Mouse (Mus musculus): ENCODE measurements around the gene Vps29. TPM values are rescaled to one million over a fixed set of nuclear protein-coding genes. Genes with fewer than 3 reads are reported as not detected.
"Not testable (repeated sequence)": the region's sequence is repeated elsewhere in the genome, so short reads cannot be mapped to it uniquely, and the experiment has no call there.

Gene Vps29
- 101 and 111 TPM in 2 replicates for polyA plus RNA-seq (2012; ENCODE audit: insufficient read depth, insufficient read length, missing spikeins)

DNA sequence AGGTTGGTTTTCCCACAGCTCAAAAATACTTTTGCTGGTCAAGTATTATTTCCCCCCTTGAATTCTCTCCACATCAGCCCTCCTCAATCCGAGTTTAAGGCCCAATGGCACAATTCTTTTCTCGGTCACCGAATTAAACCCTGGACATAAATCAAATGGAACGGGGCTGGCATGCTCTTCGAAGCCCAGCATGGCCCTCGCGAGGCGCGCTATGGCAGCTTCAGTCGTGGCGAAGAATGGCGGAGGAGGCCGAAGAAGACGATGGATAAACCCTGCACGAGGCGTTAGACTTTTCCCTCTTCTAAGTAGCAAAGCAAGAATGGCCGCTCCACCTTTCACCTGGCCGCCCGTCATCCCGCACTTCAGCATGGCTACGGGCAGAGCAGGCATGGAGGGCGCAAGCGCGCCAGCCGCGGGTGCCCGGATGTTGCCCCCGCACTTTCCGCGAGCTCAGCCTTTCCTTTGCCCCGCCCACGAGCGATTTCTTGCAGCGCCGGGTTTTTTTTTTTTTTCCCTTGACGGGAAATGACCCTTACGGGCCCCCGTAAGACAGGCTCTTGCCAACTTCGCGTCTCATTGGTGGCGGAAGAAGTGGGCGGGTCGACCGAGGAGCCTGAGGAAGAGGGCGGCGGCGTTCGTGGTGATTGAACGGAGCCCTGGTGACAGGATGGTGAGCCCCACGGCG lies at the start of gene Vps29, which contains the start of gene Rad9b:
Gene Vps29 (plus strand): TSS at position 563 of the 685 bp plus-strand sequence.
Gene Rad9b (minus strand): TSS at position 427 of the 685 bp plus-strand sequence.
- Histone ChIP-seq H3K4me1 (ENCODE audit: control insufficient read depth, insufficient read depth, insufficient read length, low read length) (peaks cover 2% of the 10 kb centered on the region; the same call in 1 of the 2 replicates), H3K27ac (replicated peaks; ENCODE audit: low read depth, low read length) (peak within 1 kb of the TSS; percentile 73), H3K4me3 (ENCODE audit: insufficient read depth, low read depth, low read length) (peak within 1 kb of the TSS; percentile 83)

- no peak overlapping the region for H3K4me3 ChIP-seq (ENCODE audit: insufficient read depth, low read depth, low read length)
- peaks cover 39% of the 10 kb centered on the region for H3K4me1 ChIP-seq (ENCODE audit: control insufficient read depth, insufficient read depth, insufficient read length, low read length)
- H3K27ac ChIP-seq (replicated peaks; ENCODE audit: low read depth, low read length), result no peak overlapping the region; the same call in 1 of the 2 replicates
Measured at GRCm38 (mm10) chr5:122304541-122304940, 49.6 kb upstream of the Vps29 start.

DNA sequence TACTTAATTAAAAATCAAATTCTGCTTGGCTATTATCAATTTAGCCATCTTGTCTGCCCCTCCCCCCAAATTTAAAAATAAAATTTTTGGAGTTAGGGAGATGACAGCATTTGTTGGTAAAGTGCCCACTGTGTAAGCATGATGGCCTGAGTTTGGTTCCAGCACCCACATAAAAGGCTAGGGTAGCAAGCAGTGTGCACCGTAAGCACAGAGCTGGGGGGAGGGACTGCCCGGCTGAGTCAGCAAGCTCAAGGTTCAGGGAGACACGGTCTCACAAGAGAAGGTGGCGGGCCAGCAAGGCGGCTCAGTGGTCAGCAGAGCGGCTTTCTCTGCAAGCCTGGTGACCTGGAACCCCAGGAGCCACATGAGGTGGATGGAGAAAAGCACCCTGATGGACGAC lies 48.7 kb upstream of the Vps29 start:
- no peak overlapping the region for H3K27ac ChIP-seq (replicated peaks; ENCODE audit: low read depth, low read length)
- peaks cover 36% of the 10 kb centered on the region for H3K4me1 ChIP-seq (ENCODE audit: control insufficient read depth, insufficient read depth, insufficient read length, low read length)
- H3K4me3 ChIP-seq (ENCODE audit: insufficient read depth, low read depth, low read length), result no peak overlapping the region

- Histone ChIP-seq H3K27ac (replicated peaks; ENCODE audit: low read depth, low read length) (no peak overlapping the region), H3K4me1 (ENCODE audit: control insufficient read depth, insufficient read depth, insufficient read length, low read length) (peaks cover 35% of the 10 kb centered on the region), H3K4me3 (ENCODE audit: insufficient read depth, low read depth, low read length) (no peak overlapping the region)
Measured at GRCm38 (mm10) chr5:122306536-122306935, 47.6 kb upstream of the Vps29 start.

- H3K27ac ChIP-seq (replicated peaks; ENCODE audit: low read depth, low read length), result no peak overlapping the region
- H3K4me3 ChIP-seq (ENCODE audit: insufficient read depth, low read depth, low read length), result no peak overlapping the region
- peaks cover 6% of the 10 kb centered on the region; the same call in 1 of the 2 replicates for H3K4me1 ChIP-seq (ENCODE audit: control insufficient read depth, insufficient read depth, insufficient read length, low read length)
Measured at GRCm38 (mm10) chr5:122310699-122311098, 43.5 kb upstream of the Vps29 start.

- Histone ChIP-seq H3K4me3 (ENCODE audit: insufficient read depth, low read depth, low read length) (no peak overlapping the region), H3K27ac (replicated peaks; ENCODE audit: low read depth, low read length) (no peak overlapping the region), H3K4me1 (ENCODE audit: control insufficient read depth, insufficient read depth, insufficient read length, low read length) (0 out of 2 replicates have a peak, but pooled peaks cover 4% of the 10 kb centered on the region)
Measured at GRCm38 (mm10) chr5:122311692-122312091, 42.5 kb upstream of the Vps29 start.

DNA sequence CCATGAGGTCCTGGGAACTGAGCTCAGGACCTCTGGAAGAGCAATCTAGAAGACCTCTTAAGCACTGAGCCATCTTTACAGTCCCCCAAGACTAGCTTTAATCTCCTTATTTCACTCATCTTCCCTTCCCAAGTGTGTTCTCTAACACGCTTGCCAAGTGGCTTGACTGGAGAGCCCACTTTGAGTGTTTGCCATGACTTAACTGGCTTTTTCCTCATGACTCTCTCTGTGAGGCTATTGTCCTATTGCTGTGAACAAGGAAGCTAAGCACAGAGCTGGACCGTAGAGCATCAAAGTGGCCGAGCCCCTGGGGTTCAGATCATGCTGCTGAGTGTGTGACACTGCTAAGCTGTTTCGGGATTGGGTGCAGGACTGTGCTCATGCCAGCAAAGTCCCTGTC lies 41.8 kb upstream of the Vps29 start:
- H3K27ac ChIP-seq (replicated peaks; ENCODE audit: low read depth, low read length), result no peak overlapping the region
- H3K4me1 ChIP-seq (ENCODE audit: control insufficient read depth, insufficient read depth, insufficient read length, low read length), result peaks cover 4% of the 10 kb centered on the region; the same call in 1 of the 2 replicates
- no peak overlapping the region for H3K4me3 ChIP-seq (ENCODE audit: insufficient read depth, low read depth, low read length)

GRCm38 (mm10) chr5:122312942-122313684 lies 41.1 kb upstream of the Vps29 start:
- Histone ChIP-seq H3K27ac (replicated peaks; ENCODE audit: low read depth, low read length) (no peak overlapping the region), H3K4me1 (ENCODE audit: control insufficient read depth, insufficient read depth, insufficient read length, low read length) (peaks cover 7% of the 10 kb centered on the region; the same call in 1 of the 2 replicates), H3K4me3 (ENCODE audit: insufficient read depth, low read depth, low read length) (no peak overlapping the region)

GRCm38 (mm10) chr5:122314966-122315667 lies 39.1 kb upstream of the Vps29 start:
- Histone ChIP-seq H3K4me1 (ENCODE audit: control insufficient read depth, insufficient read depth, insufficient read length, low read length) (peaks cover 14% of the 10 kb centered on the region), H3K4me3 (ENCODE audit: insufficient read depth, low read depth, low read length) (no peak overlapping the region), H3K27ac (replicated peaks; ENCODE audit: low read depth, low read length) (peak overlapping the region; percentile 22)

DNA sequence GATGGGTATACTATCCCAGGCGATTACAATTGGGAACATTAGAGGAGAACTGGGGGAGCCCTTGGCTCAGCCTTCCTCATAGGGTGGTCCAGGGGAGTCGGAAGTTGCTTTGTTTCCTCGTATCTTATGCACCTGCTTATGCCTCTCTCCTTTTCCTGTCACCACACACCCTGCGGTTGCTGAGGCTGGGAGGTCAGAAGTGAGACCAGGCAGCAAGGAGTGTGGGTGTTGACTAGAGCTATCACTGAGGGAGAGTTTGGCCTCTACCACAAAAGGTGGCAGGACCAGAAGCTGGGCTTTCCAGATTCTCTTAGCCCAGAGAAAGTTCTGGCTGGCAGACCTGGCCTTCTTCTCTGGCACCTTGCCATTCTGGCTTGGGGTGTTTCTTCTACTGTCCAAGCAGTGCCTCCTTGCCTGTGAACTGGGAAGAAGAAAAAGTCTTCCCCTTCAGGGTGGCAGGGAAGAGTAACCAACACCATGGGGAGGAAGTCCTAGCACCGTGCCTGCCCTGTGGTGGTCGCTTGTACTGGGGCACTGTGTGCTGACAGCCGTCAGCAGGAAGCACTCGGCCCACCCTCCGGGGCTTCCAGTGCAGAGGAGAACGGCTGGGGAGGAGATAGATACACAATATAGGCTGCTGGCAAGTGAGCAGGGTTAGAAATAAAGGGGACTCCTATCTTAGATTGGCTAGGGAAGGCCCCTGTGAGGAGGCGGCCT lies 36.7 kb upstream of the Vps29 start:
- Histone ChIP-seq H3K27ac (replicated peaks; ENCODE audit: low read depth, low read length) (no peak overlapping the region), H3K4me3 (ENCODE audit: insufficient read depth, low read depth, low read length) (no peak overlapping the region), H3K4me1 (ENCODE audit: control insufficient read depth, insufficient read depth, insufficient read length, low read length) (peaks cover 21% of the 10 kb centered on the region)

DNA sequence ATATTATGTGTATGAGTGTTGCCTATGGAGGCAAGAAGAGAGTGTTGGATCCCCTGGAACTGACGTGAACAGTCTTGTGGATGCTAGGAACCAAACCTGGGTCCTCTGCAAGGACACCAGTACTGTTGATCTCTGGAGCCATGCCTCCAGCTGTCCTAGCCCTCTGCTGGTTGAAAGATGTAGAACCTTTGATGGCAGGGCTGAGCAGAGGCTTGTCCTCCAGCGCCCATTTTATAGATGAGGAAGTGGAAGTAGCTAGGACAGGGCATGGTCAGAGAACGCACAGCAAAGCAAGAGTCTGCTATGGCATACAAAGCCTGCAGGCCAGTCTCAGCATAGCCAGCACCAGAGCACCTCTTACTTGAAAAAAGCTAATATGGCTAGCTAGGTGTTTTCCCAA lies 36.1 kb upstream of the Vps29 start:
- Histone ChIP-seq H3K4me1 (ENCODE audit: control insufficient read depth, insufficient read depth, insufficient read length, low read length) (peaks cover 21% of the 10 kb centered on the region), H3K4me3 (ENCODE audit: insufficient read depth, low read depth, low read length) (no peak overlapping the region), H3K27ac (replicated peaks; ENCODE audit: low read depth, low read length) (no peak overlapping the region)

- peaks cover 21% of the 10 kb centered on the region for H3K4me1 ChIP-seq (ENCODE audit: control insufficient read depth, insufficient read depth, insufficient read length, low read length)
- H3K27ac ChIP-seq (replicated peaks; ENCODE audit: low read depth, low read length); H3K4me3 ChIP-seq (ENCODE audit: insufficient read depth, low read depth, low read length): not testable (repeated sequence)
Measured at GRCm38 (mm10) chr5:122318976-122319375, 35.2 kb upstream of the Vps29 start.

DNA sequence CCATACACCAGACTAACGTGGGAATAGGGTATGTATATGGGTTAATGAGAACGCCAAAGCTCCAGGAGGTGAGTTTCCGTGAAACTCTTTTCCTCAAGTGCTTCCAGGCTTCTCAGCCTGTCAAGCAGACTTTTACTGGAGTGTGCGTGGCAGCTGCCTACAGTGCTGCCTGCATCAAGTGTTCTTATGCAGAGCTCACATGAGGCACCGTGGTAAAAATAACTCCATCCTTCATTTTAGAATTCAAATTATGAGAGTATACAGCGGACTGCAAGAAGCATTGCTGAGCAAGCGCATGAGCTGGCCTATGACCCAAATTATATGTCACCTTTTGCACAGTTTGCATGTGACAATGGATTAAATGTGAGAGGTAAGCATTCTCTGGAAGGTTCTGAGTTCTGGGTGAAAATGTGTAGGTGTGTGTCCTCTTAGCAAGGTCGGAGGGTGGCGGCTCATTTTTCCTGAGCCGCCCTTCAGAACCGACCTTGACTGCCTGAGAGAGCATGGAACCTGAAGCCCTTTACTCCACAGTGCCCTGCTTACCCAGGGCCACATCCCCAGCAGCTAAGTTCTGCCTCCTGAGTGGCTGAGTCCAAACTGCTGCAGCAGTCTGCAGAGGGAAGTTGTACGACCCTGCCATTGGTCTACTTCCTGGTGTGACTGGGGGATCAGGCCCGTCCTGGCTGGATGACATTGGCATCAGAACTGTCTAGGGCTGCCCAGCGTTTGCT lies 34.5 kb upstream of the Vps29 start:
- Histone ChIP-seq H3K4me1 (ENCODE audit: control insufficient read depth, insufficient read depth, insufficient read length, low read length) (peaks cover 21% of the 10 kb centered on the region), H3K4me3 (ENCODE audit: insufficient read depth, low read depth, low read length) (no peak overlapping the region), H3K27ac (replicated peaks; ENCODE audit: low read depth, low read length) (peak overlapping the region; percentile 81)

- H3K4me3 ChIP-seq (ENCODE audit: insufficient read depth, low read depth, low read length), result no peak overlapping the region
- H3K27ac ChIP-seq (replicated peaks; ENCODE audit: low read depth, low read length), result peak overlapping the region; percentile 28; the same call in 1 of the 2 replicates
- peaks cover 20% of the 10 kb centered on the region for H3K4me1 ChIP-seq (ENCODE audit: control insufficient read depth, insufficient read depth, insufficient read length, low read length)
Measured at GRCm38 (mm10) chr5:122320205-122320781, 33.9 kb upstream of the Vps29 start.

Data from brown adipose tissue, adult 24 weeks (tissue).